Mouse (Mus musculus): ENCODE data around the gene Acvr1c. TPM values are rescaled to one million over a fixed set of nuclear protein-coding genes. Genes with fewer than 3 reads are reported as not detected.

Acvr1c gene
- polyA plus RNA-seq (2012), result not detected in 2 replicates

DNA sequence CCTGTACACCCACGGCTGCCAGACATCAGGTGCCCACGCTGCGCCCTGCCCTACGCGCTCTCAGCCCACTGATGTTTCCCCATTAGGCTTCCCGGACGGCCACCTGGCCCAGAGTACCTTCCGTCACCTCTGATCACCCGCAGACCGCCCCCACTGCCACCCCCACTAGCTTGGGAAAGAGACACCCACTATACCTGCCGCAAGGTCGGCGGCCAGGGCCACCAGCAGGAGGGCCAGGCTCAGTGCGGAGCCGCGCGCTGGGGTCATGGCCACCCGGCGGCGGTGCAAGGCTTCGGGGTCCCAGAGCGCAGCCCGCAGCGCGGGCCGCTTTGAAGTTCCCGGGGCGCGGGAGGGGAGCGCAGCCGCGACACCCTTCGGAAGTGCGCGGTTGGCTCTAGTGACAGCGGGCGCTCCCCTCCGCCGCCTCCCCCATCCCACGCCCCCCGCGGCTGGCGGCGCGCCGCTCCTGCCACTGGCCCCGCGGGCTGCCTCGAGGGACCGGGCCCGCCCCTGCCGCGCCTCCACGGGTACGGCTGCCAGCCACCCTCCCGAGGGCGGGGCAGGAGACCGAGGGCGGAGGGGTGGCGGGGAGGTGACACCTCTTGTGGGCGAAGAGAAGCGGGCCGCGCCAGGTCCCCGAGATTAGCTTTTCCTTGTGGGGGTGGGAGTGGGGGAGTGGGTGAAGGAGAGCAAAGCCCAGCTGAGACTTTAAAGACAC, at the start of gene Acvr1c:
Gene Acvr1c, minus strand, starts transcription at position 482 of the 718 bp plus-strand sequence.

Other genes starting within 250 kb of the Acvr1c start
- gene Cytip, start 162.4 kb downstream of the Acvr1c start, polyA plus RNA-seq (2012), result 13.3 and 14.7 TPM in 2 replicates
- gene Gm17409, start 112.2 kb upstream of the Acvr1c start, polyA plus RNA-seq (2012), result 0.05 TPM in 1 of 2 replicates, not detected in the other
- gene Acvr1, start 209.3 kb upstream of the Acvr1c start, polyA plus RNA-seq (2012), result 1.6 and 1.9 TPM in 2 replicates
- 0.17 TPM in 1 of 2 replicates, not detected in the other for gene Upp2, start 209.4 kb upstream of the Acvr1c start, polyA plus RNA-seq (2012)